Mouse (Mus musculus) liver (tissue): ENCODE results near the gene Aco2.

Experiments used
- DNase-seq: peaks from one replicate; pipeline ENCODE4 v3.0.0-alpha.2; 2020; ENCODE audit warnings: mixed read lengths

Gene Aco2

GRCm38 (mm10) chr15:81924933-81925332 is 52.8 kb downstream of the Aco2 start:
- DNase-seq = peak; percentile 64

- peak; percentile 99 for DNase-seq
These were observed 53.8 kb downstream of the Aco2 start, which contains the start of gene Polr3h for GRCm38 (mm10) chr15:81925760-81926445. Polr3h (minus strand) TSS chr15:81926240.

- DNase-seq = no peak
These were observed 54.3 kb downstream of the Aco2 start for GRCm38 (mm10) chr15:81926446-81926822.

- DNase-seq = no peak
These were observed 55.6 kb downstream of the Aco2 start for GRCm38 (mm10) chr15:81927741-81928140.

- no peak for DNase-seq
These were observed 56.2 kb downstream of the Aco2 start for GRCm38 (mm10) chr15:81928277-81928676.

GRCm38 (mm10) chr15:81932951-81933470 is 60.9 kb downstream of the Aco2 start:
- DNase-seq = no peak

GRCm38 (mm10) chr15:81933986-81934385 is 61.9 kb downstream of the Aco2 start:
- DNase-seq = no peak

GRCm38 (mm10) chr15:81935869-81936637 is 63.9 kb downstream of the Aco2 start:
- no peak for DNase-seq

GRCm38 (mm10) chr15:81936679-81937078 is 64.6 kb downstream of the Aco2 start, which contains the start of gene Csdc2:
Csdc2 (plus strand) TSS chr15:81936759.
- DNase-seq = no peak

GRCm38 (mm10) chr15:81937098-81937972 is 65.2 kb downstream of the Aco2 start:
- DNase-seq = no peak

GRCm38 (mm10) chr15:81938246-81938645 is 66.1 kb downstream of the Aco2 start:
- peak; percentile 58 for DNase-seq

GRCm38 (mm10) chr15:81939157-81939715 is 67.1 kb downstream of the Aco2 start:
- no peak for DNase-seq

- no peak for DNase-seq
These were observed 67.7 kb downstream of the Aco2 start for GRCm38 (mm10) chr15:81939774-81940173.

GRCm38 (mm10) chr15:81940219-81940618 is 68.1 kb downstream of the Aco2 start:
- no peak for DNase-seq

GRCm38 (mm10) chr15:81941010-81941409 is 68.9 kb downstream of the Aco2 start:
- DNase-seq = no peak

GRCm38 (mm10) chr15:81943176-81943749 is 71.2 kb downstream of the Aco2 start:
- no peak for DNase-seq

- no peak for DNase-seq
These were observed 77.0 kb downstream of the Aco2 start for GRCm38 (mm10) chr15:81949076-81949475.

GRCm38 (mm10) chr15:81949476-81950131 is 77.5 kb downstream of the Aco2 start:
- DNase-seq = no peak

GRCm38 (mm10) chr15:81950716-81951115 is 78.6 kb downstream of the Aco2 start:
- no peak for DNase-seq

- DNase-seq = no peak
These were observed 79.0 kb downstream of the Aco2 start for GRCm38 (mm10) chr15:81951159-81951558.

GRCm38 (mm10) chr15:81952310-81952709 is 80.2 kb downstream of the Aco2 start:
- peak; percentile 2 for DNase-seq

GRCm38 (mm10) chr15:81954151-81954583 is 82.1 kb downstream of the Aco2 start:
- DNase-seq = peak; percentile 1
